Comparison of ENCODE assay signal across 7 mouse cellular contexts in genomic region chr10:61492040-61492439, GRCm38 (mm10). TPM values are rescaled to one million over a fixed set of nuclear protein-coding genes. Genes with fewer than 3 reads are reported as not detected.
DNase-seq lines count a peak whose midpoint lies in the region; ATAC-seq lines count a peak whose summit lies in the region.

No protein-coding gene starts in this region.

- H3K9me3 ChIP-seq in embryonic facial prominence, embryonic 10.5 days = no peaks in the 10 kb centered on the region
- H3K9me3 ChIP-seq in midbrain, embryonic 15.5 days = no peaks in the 10 kb centered on the region

- peak; percentile 65 for ATAC-seq in midbrain, embryonic 15.5 days (replicated peaks)

- H3K27me3 ChIP-seq in embryonic facial prominence, embryonic 10.5 days (replicated peaks; ENCODE audit: low read depth, poor library complexity, severe bottlenecking) = 0 out of 2 replicates have a peak, but pooled peaks cover 3% of the 10 kb centered on the region
- no peaks in the 10 kb centered on the region for H3K27me3 ChIP-seq in midbrain, embryonic 15.5 days (replicated peaks)

- peaks cover 39% of the 10 kb centered on the region for H3K4me1 ChIP-seq in embryonic facial prominence, embryonic 10.5 days
- peaks cover 16% of the 10 kb centered on the region for H3K4me1 ChIP-seq in midbrain, embryonic 15.5 days

- no peaks in the 10 kb centered on the region for H3K36me3 ChIP-seq in embryonic facial prominence, embryonic 10.5 days (replicated peaks)
- no peaks in the 10 kb centered on the region for H3K36me3 ChIP-seq in midbrain, embryonic 15.5 days (replicated peaks)

- DNase-seq in adrenal gland, postnatal 10 days = peak; percentile 90
- peak; percentile 86 for DNase-seq in embryonic facial prominence, embryonic 10.5 days (ENCODE audit: low spot score)
- peak; percentile 97 for DNase-seq in heart, adult 11 months
- DNase-seq in kidney, adult 11 months = peak; percentile 72
- DNase-seq in left cerebral cortex, postnatal 4 days = peak; percentile 83
- peak; percentile 60 to 74 for DNase-seq in spleen, postnatal 14 days (ENCODE audit: low spot score in 2 of 2)

- intact Hi-C loops in left cerebral cortex, postnatal 4 days (cut with DNase I) = loop anchor here (5.0 kb wide), 1 partner anchor 110 kb away; no protein-coding TSS in a partner anchor

- no peak overlapping the region for H3K27ac ChIP-seq in embryonic facial prominence, embryonic 10.5 days (replicated peaks)
- no peak overlapping the region for H3K27ac ChIP-seq in midbrain, embryonic 15.5 days

- H3K4me2 ChIP-seq in midbrain, embryonic 15.5 days = no peak overlapping the region

- H3K4me3 ChIP-seq in embryonic facial prominence, embryonic 10.5 days = no peak overlapping the region
- no peak overlapping the region for H3K4me3 ChIP-seq in midbrain, embryonic 15.5 days

- 10% methylated on average over 11 of the region's 11 CpGs for WGBS in embryonic facial prominence, embryonic 10.5 days
- WGBS in midbrain, embryonic 15.5 days = 14% methylated on average over 11 of the region's 11 CpGs

- no peak overlapping the region for H3K9ac ChIP-seq in midbrain, embryonic 15.5 days

RNA-seq across cellular contexts. Expression of gene Lrrc20, which starts 16.4 kb away (rescaled TPM):
- total RNA-seq in adrenal gland, postnatal 10 days (2021) = 10 to 100 TPM; 10.8 to 13.6 TPM
- polyA plus RNA-seq in embryonic facial prominence, embryonic 10.5 days (2016; fragmentation: Nextera tagmentation; extraction: Ambion mirVana) = 9.8 and 13.0 TPM in 2 replicates
- total RNA-seq in left cerebral cortex, postnatal 4 days (2021) = 10 to 100 TPM; 20.0 to 22.1 TPM
- 18.1 TPM in 2 replicates for polyA plus RNA-seq in midbrain, embryonic 15.5 days (2015; fragmentation: Nextera tagmentation; extraction: Ambion mirVana)

RNA-seq across cellular contexts. Expression of gene Eif4ebp2, which starts 39.6 kb away (rescaled TPM):
- 100 to 1,000 TPM; 116 to 127 TPM for total RNA-seq in adrenal gland, postnatal 10 days (2021)
- polyA plus RNA-seq in embryonic facial prominence, embryonic 10.5 days (2016; fragmentation: Nextera tagmentation; extraction: Ambion mirVana) = 80.9 and 86.6 TPM in 2 replicates
- total RNA-seq in left cerebral cortex, postnatal 4 days (2021) = 10 to 100 TPM; 68.6 to 71.7 TPM
- polyA plus RNA-seq in midbrain, embryonic 15.5 days (2015; fragmentation: Nextera tagmentation; extraction: Ambion mirVana) = 65.8 and 71.3 TPM in 2 replicates
